ENCODE assay signal across 11 mouse cellular contexts in the genomic region with DNA sequence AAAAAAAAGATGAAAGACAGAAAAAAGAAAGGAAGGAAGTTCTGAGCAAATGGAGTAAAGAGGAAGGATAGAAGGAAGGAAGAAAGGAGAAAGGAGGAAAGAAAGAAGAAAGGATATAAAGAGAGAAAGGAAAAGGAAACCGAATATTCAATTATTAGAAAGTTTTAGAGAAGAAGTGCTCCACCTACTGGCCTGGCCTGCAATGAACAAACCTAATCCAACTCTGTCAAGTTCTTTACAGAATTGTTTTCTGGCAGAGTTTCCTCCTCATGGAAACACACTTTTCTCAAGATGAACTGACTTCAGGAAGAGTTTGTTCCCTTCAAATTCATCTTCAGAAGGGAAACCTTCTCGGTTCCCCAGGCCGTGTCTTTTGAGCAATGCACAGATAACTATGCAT. TPM values are rescaled to one million over a fixed set of nuclear protein-coding genes. Genes with fewer than 3 reads are reported as not detected.
DNase-seq lines count a peak whose midpoint lies in the region; TF ChIP-seq lines count a peak whose summit lies in the region.
"Had no signal": no experiment of that assay in that cellular context is flagged by ENCODE, and none has a peak within 500 bp of the region (broad histone marks: within the 10 kb centered on the region; RNA-seq: fewer than 3 reads in every experiment).

No protein-coding gene starts in this region.

- no peaks in the 10 kb centered on the region for H3K9me3 ChIP-seq in midbrain, embryonic 10.5 days (replicated peaks)
- H3K9me3 ChIP-seq: embryonic facial prominence, embryonic 13.5 days had no signal

- no peak overlapping the region for H3K4me3 ChIP-seq in kidney, adult 2 months (ENCODE audit: insufficient read depth, low read depth, low read length)
- H3K4me3 ChIP-seq in midbrain, embryonic 10.5 days: no peak overlapping the region
- H3K4me3 ChIP-seq: embryonic facial prominence, embryonic 13.5 days had no signal

- peak; percentile 5 for DNase-seq in kidney, adult 2 months
- DNase-seq in kidney, adult 11 months: no peak
- DNase-seq in thymus, postnatal 14 days: peak; percentile 19
- DNase-seq in thymus, adult 18-20 months: no peak
- DNase-seq in fibroblast of lung, adult 2 months (ENCODE audit: low read depth): peak; percentile 4
- peak; percentile 40 for DNase-seq in thymus, postnatal 4 days
- no peak for DNase-seq in natural killer cell, adult 2 months (ENCODE audit: low spot score in 2 of 2)
- no peak for DNase-seq in midbrain, embryonic 10.5 days (ENCODE audit: low spot score)

- TF ChIP-seq POLR2A in kidney, adult 2 months (IDR thresholded peaks at IDR 0.05; ENCODE audit: low read depth, low read length): no peak

- H3K36me3 ChIP-seq in kidney, adult 2 months (ENCODE audit: control insufficient read depth, insufficient read depth, low read length): no peaks in the 10 kb centered on the region
- H3K36me3 ChIP-seq in midbrain, embryonic 10.5 days: no peaks in the 10 kb centered on the region
- H3K36me3 ChIP-seq: embryonic facial prominence, embryonic 13.5 days had no signal

- TF ChIP-seq CTCF in kidney, adult 2 months (conservative IDR thresholded peaks at IDR 0.05; ENCODE audit: insufficient read depth, insufficient read length, low read depth, low read length): no peak

- no peaks in the 10 kb centered on the region for H3K4me1 ChIP-seq in kidney, adult 2 months (ENCODE audit: control insufficient read depth, insufficient read depth, low read length)
- H3K4me1 ChIP-seq in midbrain, embryonic 10.5 days: no peaks in the 10 kb centered on the region
- H3K4me1 ChIP-seq: embryonic facial prominence, embryonic 13.5 days had no signal

- H3K27me3 ChIP-seq in kidney, adult 2 months (replicated peaks; ENCODE audit: control insufficient read depth, insufficient read depth, low read length): no peaks in the 10 kb centered on the region
- no peaks in the 10 kb centered on the region for H3K27me3 ChIP-seq in midbrain, embryonic 10.5 days (ENCODE audit: low read depth, poor library complexity, severe bottlenecking)
- H3K27me3 ChIP-seq: embryonic facial prominence, embryonic 13.5 days had no signal

- WGBS in kidney, adult 2 months: 32% methylated on average over 3 of the region's 3 CpGs
- whole genome bisulfite sequencing in midbrain, embryonic 10.5 days: 59% methylated on average over 3 of the region's 3 CpGs

- H3K27ac ChIP-seq in kidney, adult 2 months (ENCODE audit: insufficient read depth, low read depth, low read length): no peak overlapping the region
- no peak overlapping the region for H3K27ac ChIP-seq in midbrain, embryonic 10.5 days (replicated peaks)
- H3K27ac ChIP-seq: embryonic facial prominence, embryonic 13.5 days had no signal

RNA-seq across cellular contexts. Expression of a gene that starts 2.8 kb away (rescaled TPM):
- not detected in 2 replicates for polyA plus RNA-seq in kidney, adult 2 months (2012; rRNA removed)
- polyA plus RNA-seq in midbrain, embryonic 10.5 days (2016; fragmentation: Nextera tagmentation; extraction: Ambion mirVana): not detected in 2 replicates
- polyA plus RNA-seq: embryonic facial prominence, embryonic 13.5 days; heart, embryonic 11.5 days; lung, embryonic 16.5 days had no signal

RNA-seq across cellular contexts. Expression of a gene that starts 3.5 kb away (rescaled TPM):
- polyA plus RNA-seq in kidney, adult 2 months (2012; rRNA removed): not detected in 2 replicates
- not detected in 2 replicates for polyA plus RNA-seq in midbrain, embryonic 10.5 days (2016; fragmentation: Nextera tagmentation; extraction: Ambion mirVana)
- polyA plus RNA-seq: embryonic facial prominence, embryonic 13.5 days; heart, embryonic 11.5 days; lung, embryonic 16.5 days had no signal

RNA-seq across cellular contexts. Expression of a gene that starts 11.1 kb away (rescaled TPM):
- polyA plus RNA-seq in kidney, adult 2 months (2012; rRNA removed): not detected in 2 replicates
- polyA plus RNA-seq in midbrain, embryonic 10.5 days (2016; fragmentation: Nextera tagmentation; extraction: Ambion mirVana): not detected in 2 replicates
- polyA plus RNA-seq: embryonic facial prominence, embryonic 13.5 days; heart, embryonic 11.5 days; lung, embryonic 16.5 days had no signal

RNA-seq across cellular contexts. Expression of a gene that starts 11.6 kb away (rescaled TPM):
- polyA plus RNA-seq in kidney, adult 2 months (2012; rRNA removed): not detected in 2 replicates
- polyA plus RNA-seq in midbrain, embryonic 10.5 days (2016; fragmentation: Nextera tagmentation; extraction: Ambion mirVana): not detected in 2 replicates
- polyA plus RNA-seq: embryonic facial prominence, embryonic 13.5 days; heart, embryonic 11.5 days; lung, embryonic 16.5 days had no signal

RNA-seq across cellular contexts. Expression of a gene that starts 19.1 kb away (rescaled TPM):
- not detected in 2 replicates for polyA plus RNA-seq in kidney, adult 2 months (2012; rRNA removed)
- not detected in 2 replicates for polyA plus RNA-seq in midbrain, embryonic 10.5 days (2016; fragmentation: Nextera tagmentation; extraction: Ambion mirVana)
- polyA plus RNA-seq: embryonic facial prominence, embryonic 13.5 days; heart, embryonic 11.5 days; lung, embryonic 16.5 days had no signal

Comparison
In these comparisons a context has a peak if more than half of its experiments do, and no peak if none do; other contexts are left out.
1. DNase-seq: peak in kidney, adult 2 months (single experiment), thymus, postnatal 14 days (single experiment), fibroblast of lung, adult 2 months (single experiment) and thymus, postnatal 4 days (single experiment); none in kidney, adult 11 months (single experiment), thymus, adult 18-20 months (0 of 2), natural killer cell, adult 2 months (0 of 2) and midbrain, embryonic 10.5 days (single experiment).